8 mouse cellular contexts compared by ENCODE assay signal in the genomic region with DNA sequence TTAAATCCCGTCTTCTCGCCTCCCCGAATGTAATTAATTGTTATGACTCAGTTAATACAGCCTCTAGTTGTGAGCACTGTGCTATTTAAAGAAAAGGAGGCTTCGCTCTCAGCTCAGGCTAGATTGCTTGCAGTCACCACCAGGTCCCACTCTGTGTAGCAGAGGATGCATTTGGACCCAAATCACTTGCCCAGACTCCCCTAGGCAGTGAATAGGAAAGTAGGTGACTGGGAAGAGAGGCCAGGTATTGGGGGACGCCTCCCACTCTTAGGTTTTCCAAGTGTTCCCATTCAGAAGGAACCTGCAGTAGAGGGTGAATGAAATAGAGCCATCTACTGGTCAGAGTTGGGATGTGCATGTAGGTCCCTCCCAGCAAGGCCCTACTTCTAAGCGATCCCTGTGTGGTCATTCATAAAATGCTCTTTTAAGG.
DNase-seq lines count a peak whose midpoint lies in the region; ATAC-seq and TF ChIP-seq lines count a peak whose summit lies in the region.

No protein-coding gene starts in this region.

- H3K9me3 ChIP-seq in ES-Bruce4 (replicated peaks; ENCODE audit: control insufficient read depth, insufficient read depth, low read length, poor library complexity, severe bottlenecking): no peaks in the 10 kb centered on the region
- H3K9me3 ChIP-seq in kidney, embryonic 16.5 days (ENCODE audit: low read length): no peaks in the 10 kb centered on the region
- H3K9me3 ChIP-seq in liver, embryonic 14.5 days (ENCODE audit: control insufficient read depth, low read length): no peaks in the 10 kb centered on the region
- no peaks in the 10 kb centered on the region for H3K9me3 ChIP-seq in neural tube, embryonic 15.5 days (replicated peaks)

- DNase-seq in 3134 (ENCODE audit: extremely low read depth, insufficient read length, low spot score): peak; percentile 34
- DNase-seq in cerebellum, postnatal 10 days: peak; percentile 83 to 86
- peak; percentile 20 to 40 for DNase-seq in gastrocnemius, postnatal 36 days
- no peak for DNase-seq in liver, embryonic 14.5 days (ENCODE audit: low read depth in 3 of 3, low spot score in 3 of 3)

- H3K27me3 ChIP-seq in ES-Bruce4 (ENCODE audit: control insufficient read depth, insufficient read depth, low read length, poor library complexity, severe bottlenecking): no peaks in the 10 kb centered on the region; the same call in 1 of the 2 replicates
- H3K27me3 ChIP-seq in kidney, embryonic 16.5 days (ENCODE audit: insufficient read depth, low read length): peaks cover 9% of the 10 kb centered on the region
- H3K27me3 ChIP-seq in liver, embryonic 14.5 days (ENCODE audit: control insufficient read depth, insufficient read depth, low read length): no peaks in the 10 kb centered on the region
- H3K27me3 ChIP-seq in neural tube, embryonic 15.5 days (replicated peaks): no peaks in the 10 kb centered on the region

- H3K27ac ChIP-seq in ES-Bruce4 (ENCODE audit: insufficient read depth, low read length): no peak overlapping the region
- no peak overlapping the region for H3K27ac ChIP-seq in kidney, embryonic 16.5 days (ENCODE audit: low read length)
- H3K27ac ChIP-seq in liver, embryonic 14.5 days: no peak overlapping the region
- 0 out of 2 replicates have a peak overlapping the region, but pooled peaks have one; percentile 48 for H3K27ac ChIP-seq in neural tube, embryonic 15.5 days (replicated peaks)

- TF ChIP-seq EP300 in ES-Bruce4 (IDR thresholded peaks at IDR 0.05; ENCODE audit: insufficient read depth, low read depth, low read length): no peak
- no peak for TF ChIP-seq EP300 in liver, embryonic 14.5 days (IDR thresholded peaks at IDR 0.05; ENCODE audit: low read depth)

- peak; percentile 28 for TF ChIP-seq CTCF in ES-Bruce4 (IDR thresholded peaks at IDR 0.05; ENCODE audit: low read depth, low read length)
- peak; percentile 66 for TF ChIP-seq CTCF in liver, embryonic 14.5 days (IDR thresholded peaks at IDR 0.05; ENCODE audit: low read depth)

- H3K9ac ChIP-seq in ES-Bruce4 (ENCODE audit: low read depth, poor library complexity, severe bottlenecking): no peak overlapping the region
- H3K9ac ChIP-seq in kidney, embryonic 16.5 days (replicated peaks; ENCODE audit: low read length): no peak overlapping the region
- no peak overlapping the region for H3K9ac ChIP-seq in liver, embryonic 14.5 days (replicated peaks)
- H3K9ac ChIP-seq in neural tube, embryonic 15.5 days (replicated peaks): no peak overlapping the region

- H3K36me3 ChIP-seq in ES-Bruce4 (ENCODE audit: control insufficient read depth, insufficient read depth, low read length, poor library complexity, severe bottlenecking): no peaks in the 10 kb centered on the region
- H3K36me3 ChIP-seq in kidney, embryonic 16.5 days (ENCODE audit: insufficient read depth, low read length): no peaks in the 10 kb centered on the region
- H3K36me3 ChIP-seq in liver, embryonic 14.5 days (replicated peaks; ENCODE audit: control insufficient read depth, insufficient read depth, low read depth): no peaks in the 10 kb centered on the region
- H3K36me3 ChIP-seq in neural tube, embryonic 15.5 days: no peaks in the 10 kb centered on the region

- no peaks in the 10 kb centered on the region for H3K4me1 ChIP-seq in ES-Bruce4 (ENCODE audit: control insufficient read depth, insufficient read depth, low read length)
- 0 out of 2 replicates have a peak, but pooled peaks cover 2% of the 10 kb centered on the region for H3K4me1 ChIP-seq in kidney, embryonic 16.5 days (ENCODE audit: insufficient read depth, low read length)
- H3K4me1 ChIP-seq in liver, embryonic 14.5 days (replicated peaks; ENCODE audit: control insufficient read depth in 2 of 2, insufficient read depth in 2 of 2, low read length in 1 of 2): no peaks in the 10 kb centered on the region; a peak in 1 of 4 replicates
- peaks cover 37% of the 10 kb centered on the region for H3K4me1 ChIP-seq in neural tube, embryonic 15.5 days

- H3K4me2 ChIP-seq in kidney, embryonic 16.5 days (replicated peaks; ENCODE audit: low read depth, low read length): no peak overlapping the region
- H3K4me2 ChIP-seq in liver, embryonic 14.5 days (ENCODE audit: low read depth): no peak overlapping the region
- H3K4me2 ChIP-seq in neural tube, embryonic 15.5 days: peak overlapping the region; percentile 48

- 29% methylated on average over 6 of the region's 6 CpGs for WGBS in kidney, embryonic 16.5 days
- 26% methylated on average over 6 of the region's 6 CpGs for WGBS in liver, embryonic 14.5 days (ENCODE audit: insufficient replicate concordance)
- WGBS in neural tube, embryonic 15.5 days: 16% methylated on average over 6 of the region's 6 CpGs

- intact Hi-C loops in gastrocnemius, postnatal 36 days (cut with DNase I): loop anchor here (10.0 kb wide), 2 partner anchors 298 to 542 kb away; no protein-coding TSS in a partner anchor

- TF ChIP-seq POLR2A in ES-Bruce4 (IDR thresholded peaks at IDR 0.05; ENCODE audit: insufficient read depth, low read length): no peak

- H3K4me3 ChIP-seq in ES-Bruce4 (ENCODE audit: low read depth, low read length): no peak overlapping the region
- no peak overlapping the region for H3K4me3 ChIP-seq in kidney, embryonic 16.5 days (ENCODE audit: low read length)
- no peak overlapping the region for H3K4me3 ChIP-seq in liver, embryonic 14.5 days (ENCODE audit: insufficient read depth in 1 of 2, low read depth in 2 of 2, low read length in 2 of 2)
- H3K4me3 ChIP-seq in neural tube, embryonic 15.5 days (replicated peaks): no peak overlapping the region

- 0 out of 2 replicates have a peak, but pooled peaks have one; percentile 9 for ATAC-seq in kidney, embryonic 16.5 days (ENCODE audit: low FRiP score, low TSS enrichment)
- no peak for ATAC-seq in liver, embryonic 14.5 days (ENCODE audit: insufficient read depth)
- ATAC-seq in neural tube, embryonic 15.5 days (ENCODE audit: low FRiP score): peak; percentile 64
- ATAC-seq in inflammation-experienced regulatory T-cells, adult 6 months: no peak

Comparison
In these comparisons a context has a peak if more than half of its experiments do, and no peak if none do; other contexts are left out.
1. DNase-seq: peak in 3134 (single experiment), cerebellum, postnatal 10 days (2 of 2) and gastrocnemius, postnatal 36 days (2 of 2); none in liver, embryonic 14.5 days (0 of 3).
2. ATAC-seq: peak in kidney, embryonic 16.5 days (single experiment) and neural tube, embryonic 15.5 days (single experiment); none in liver, embryonic 14.5 days (single experiment) and inflammation-experienced regulatory T-cells, adult 6 months (single experiment).